34 mouse cellular contexts compared by ENCODE assay signal in the genomic region with DNA sequence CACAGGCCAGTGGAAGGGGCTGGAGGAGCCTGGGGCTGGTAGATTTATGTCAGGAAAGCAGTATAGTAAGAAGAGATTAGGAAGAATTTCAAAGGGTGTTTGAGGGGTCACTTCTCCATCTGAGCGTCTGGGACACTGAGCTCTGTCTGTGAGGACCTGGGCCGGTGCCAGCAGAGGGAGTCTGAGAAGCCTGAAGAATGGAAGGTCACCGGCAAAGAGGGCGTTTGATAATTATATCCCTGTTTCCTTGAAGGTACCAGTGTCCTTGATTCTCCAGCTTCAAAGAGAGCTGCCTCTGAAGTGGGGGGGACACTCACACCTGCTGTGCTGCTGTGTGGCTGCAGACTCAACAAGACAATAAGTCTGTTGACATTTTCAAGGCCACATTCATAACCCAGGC. TPM values are rescaled to one million over a fixed set of nuclear protein-coding genes. Genes with fewer than 3 reads are reported as not detected.
DNase-seq lines count a peak whose midpoint lies in the region; ATAC-seq and TF ChIP-seq lines count a peak whose summit lies in the region.
"Had no signal": no experiment of that assay in that cellular context is flagged by ENCODE, and none has a peak within 500 bp of the region (broad histone marks: within the 10 kb centered on the region; RNA-seq: fewer than 3 reads in every experiment).

No protein-coding gene starts in this region.

- peak; percentile 24 to 34 for DNase-seq in cerebellum, postnatal 10 days
- DNase-seq in cerebellum, postnatal 4 days (ENCODE audit: low spot score in 2 of 2) = no peak
- DNase-seq in kidney, postnatal 10 days = peak; percentile 56
- DNase-seq in adrenal gland, adult 2 months = peak; percentile 49
- no peak for DNase-seq in left cerebral cortex, adult 11 months (ENCODE audit: low spot score)
- DNase-seq: cerebellum, adult 11-12 months; cerebellum, postnatal 36 days; gastrocnemius, postnatal 14 days; heart, adult 2 months; heart, postnatal 4 days; right cerebral cortex, postnatal 25 days; thymus, postnatal 14 days had no signal

- no peaks in the 10 kb centered on the region for H3K9me3 ChIP-seq in kidney, embryonic 16.5 days (ENCODE audit: low read length)
- H3K9me3 ChIP-seq: forebrain, embryonic 12.5 days; heart, embryonic 15.5 days; hindbrain, embryonic 15.5 days had no signal

- H3K4me2 ChIP-seq in kidney, embryonic 16.5 days (replicated peaks; ENCODE audit: low read depth, low read length) = no peak overlapping the region
- H3K4me2 ChIP-seq: forebrain, embryonic 12.5 days; heart, embryonic 15.5 days; hindbrain, embryonic 15.5 days; midbrain, embryonic 11.5 days had no signal

- H3K4me3 ChIP-seq in kidney, embryonic 16.5 days (ENCODE audit: low read length) = no peak overlapping the region
- no peak overlapping the region for H3K4me3 ChIP-seq in testis, adult 2 months (ENCODE audit: control insufficient read depth, low read depth, low read length)
- H3K4me3 ChIP-seq: forebrain, embryonic 12.5 days; heart, adult 2 months; heart, embryonic 15.5 days; hindbrain, embryonic 15.5 days had no signal

- no peak for TF ChIP-seq CTCF in testis, adult 2 months (IDR thresholded peaks at IDR 0.05; ENCODE audit: control insufficient read depth, insufficient read depth, insufficient replicate concordance, low read depth, low read length)

- H3K27me3 ChIP-seq in kidney, embryonic 16.5 days (ENCODE audit: insufficient read depth, low read length) = no peaks in the 10 kb centered on the region
- H3K27me3 ChIP-seq in testis, adult 2 months (ENCODE audit: control insufficient read depth, insufficient read depth, low read length) = no peaks in the 10 kb centered on the region
- H3K27me3 ChIP-seq: forebrain, embryonic 12.5 days; heart, embryonic 15.5 days; hindbrain, embryonic 15.5 days; Patski had no signal

- H3K36me3 ChIP-seq in kidney, embryonic 16.5 days (ENCODE audit: insufficient read depth, low read length) = no peaks in the 10 kb centered on the region
- H3K36me3 ChIP-seq in testis, adult 2 months (ENCODE audit: control insufficient read depth, insufficient read depth, low read length) = no peaks in the 10 kb centered on the region
- H3K36me3 ChIP-seq: forebrain, embryonic 12.5 days; heart, embryonic 15.5 days; hindbrain, embryonic 15.5 days had no signal

- peaks cover 27% of the 10 kb centered on the region for H3K4me1 ChIP-seq in kidney, embryonic 16.5 days (ENCODE audit: insufficient read depth, low read length)
- H3K4me1 ChIP-seq in testis, adult 2 months (ENCODE audit: control insufficient read depth, insufficient read depth, low read length) = no peaks in the 10 kb centered on the region
- H3K4me1 ChIP-seq: forebrain, embryonic 12.5 days; hindbrain, embryonic 15.5 days had no signal

- 20% methylated on average over 4 of the region's 4 CpGs for WGBS in kidney, embryonic 16.5 days

- TF ChIP-seq POLR2A in testis, adult 2 months (IDR thresholded peaks at IDR 0.05; ENCODE audit: control insufficient read depth, low read depth, low read length) = no peak

- no peak for ATAC-seq in kidney, embryonic 16.5 days (ENCODE audit: low FRiP score, low TSS enrichment)
- ATAC-seq: activated CD4-positive, CD25-positive, alpha-beta regulatory T cell, adult 4 months; CD4-positive, CD25-positive, alpha-beta regulatory T cell, adult 4 months; intestine, postnatal 0 days; Patski had no signal

- no peak overlapping the region for H3K27ac ChIP-seq in kidney, embryonic 16.5 days (ENCODE audit: low read length)
- H3K27ac ChIP-seq in testis, adult 2 months (ENCODE audit: control insufficient read depth, insufficient read depth, low read depth, low read length) = peak overlapping the region; percentile 18; the same call in 1 of the 2 replicates
- H3K27ac ChIP-seq: forebrain, embryonic 12.5 days; heart, adult 2 months; heart, embryonic 15.5 days; hindbrain, embryonic 15.5 days; liver, embryonic 14.5 days had no signal

- no peak overlapping the region for H3K9ac ChIP-seq in kidney, embryonic 16.5 days (replicated peaks; ENCODE audit: low read length)
- H3K9ac ChIP-seq: forebrain, embryonic 12.5 days; heart, embryonic 15.5 days; hindbrain, embryonic 15.5 days; liver, embryonic 14.5 days had no signal

RNA-seq across cellular contexts. Expression of gene Gm11060, which starts 17.6 kb away (rescaled TPM):
- not detected in 2 replicates for polyA plus RNA-seq in kidney, embryonic 16.5 days (2015; fragmentation: Nextera tagmentation; extraction: Ambion mirVana)
- not detected for total RNA-seq in adrenal gland, adult 2 months (2021)
- not detected in 2 replicates for polyA plus RNA-seq in adrenal gland, adult 2 months (2012; rRNA removed)
- not detected in 2 replicates for polyA plus RNA-seq in testis, adult 2 months (2012; rRNA removed)
- total RNA-seq: ES-E14; gastrocnemius, postnatal 14 days; heart, adult 2 months; heart, postnatal 4 days; layer of hippocampus, adult 18-20 months; layer of hippocampus, postnatal 25 days; left cerebral cortex, postnatal 14 days; monocyte, adult 5-6 weeks had no signal
- polyA plus RNA-seq: activated CD4-positive, CD25-positive, alpha-beta regulatory T cell, adult 4 months; brain, embryonic 14.5 days; CD4-positive, CD25-positive, alpha-beta regulatory T cell, adult 4 months; forebrain, embryonic 12.5 days; heart, adult 2 months; heart, embryonic 15.5 days; hindbrain, embryonic 15.5 days; intestine, postnatal 0 days; limb, embryonic 14.5 days; liver, embryonic 14.5 days; lung, embryonic 16.5 days; midbrain, embryonic 11.5 days; neural tube, embryonic 11.5 days; Patski; spleen, adult 2 months; stomach, embryonic 16.5 days had no signal

RNA-seq across cellular contexts. Expression of gene Wt1, which starts 52.1 kb away (rescaled TPM):
- 124 and 142 TPM in 2 replicates for polyA plus RNA-seq in kidney, embryonic 16.5 days (2015; fragmentation: Nextera tagmentation; extraction: Ambion mirVana)
- 1 to 10 TPM; 2.6 to 3.8 TPM for total RNA-seq in adrenal gland, adult 2 months (2021)
- polyA plus RNA-seq in adrenal gland, adult 2 months (2012; rRNA removed) = 5.2 and 6.6 TPM in 2 replicates
- 31.5 and 40.2 TPM in 2 replicates for polyA plus RNA-seq in testis, adult 2 months (2012; rRNA removed)
- total RNA-seq: gastrocnemius, postnatal 14 days; monocyte, adult 5-6 weeks had no signal
- polyA plus RNA-seq: activated CD4-positive, CD25-positive, alpha-beta regulatory T cell, adult 4 months; CD4-positive, CD25-positive, alpha-beta regulatory T cell, adult 4 months; forebrain, embryonic 12.5 days had no signal

RNA-seq across cellular contexts. Expression of gene Eif3m, which starts 57.3 kb away (rescaled TPM):
- polyA plus RNA-seq in kidney, embryonic 16.5 days (2015; fragmentation: Nextera tagmentation; extraction: Ambion mirVana) = 332 and 352 TPM in 2 replicates
- total RNA-seq in adrenal gland, adult 2 months (2021) = 100 to 1,000 TPM; 121 to 150 TPM
- polyA plus RNA-seq in adrenal gland, adult 2 months (2012; rRNA removed) = 5.2 and 6.6 TPM in 2 replicates
- 28.3 and 29.7 TPM in 2 replicates for polyA plus RNA-seq in testis, adult 2 months (2012; rRNA removed)

Comparison
In these comparisons a context has a peak if more than half of its experiments do, and no peak if none do; other contexts are left out.
1. DNase-seq: peak in cerebellum, postnatal 10 days (2 of 2), kidney, postnatal 10 days (single experiment) and adrenal gland, adult 2 months (single experiment); none in cerebellum, postnatal 4 days (0 of 2) and left cerebral cortex, adult 11 months (single experiment).
2. RNA of gene Eif3m, which starts 57.3 kb away (polyA plus RNA-seq): 332 to 352 TPM in kidney, embryonic 16.5 days; 28.3 to 29.7 TPM in testis, adult 2 months and 5.2 to 6.6 TPM in adrenal gland, adult 2 months; every median in the first group is over 10 times any median in the second.